Mouse (Mus musculus): ENCODE results near the gene Gatad2a. TPM values are rescaled to one million over a fixed set of nuclear protein-coding genes. Genes with fewer than 3 reads are reported as not detected.

Gatad2a gene
- polyA plus RNA-seq (2014; fragmentation: Illumina TruSeq; extraction: RNeasy Lipid Tissue Mini Kit (QIAGEN cat#74804)), result 8.7 TPM

GRCm38 (mm10) chr8:69995776-69996588, at the start of gene Gatad2a:
TSS of gene Gatad2a (minus strand) at chr8:69996384.

GRCm38 (mm10) chr8:70042583-70043455, 46.6 kb upstream of the Gatad2a start, which contains the start of the genes Mau2 and Sugp1:
TSS of gene Mau2 (minus strand) at chr8:70042734.
TSS of gene Sugp1 (plus strand) at chr8:70042813.

GRCm38 (mm10) chr8:69902163-69903062, 93.8 kb downstream of the Gatad2a start, which contains the start of the genes Tssk6, Ndufa13 and Yjefn3:
TSS of gene Tssk6 (plus strand) at chr8:69902184.
TSS of gene Ndufa13 (minus strand) at chr8:69902558.
TSS of gene Yjefn3 (minus strand) at chr8:69902712.

GRCm38 (mm10) chr8:69887289-69888243, 108.6 kb downstream of the Gatad2a start, which contains the start of gene Cilp2:
TSS of gene Cilp2 (minus strand) at chr8:69887687.

Other genes with a start within 250 kb of the Gatad2a start
- 16.9 TPM for gene Zfp963, start 246.4 kb downstream of the Gatad2a start, polyA plus RNA-seq (2014; fragmentation: Illumina TruSeq; extraction: RNeasy Lipid Tissue Mini Kit (QIAGEN cat#74804))
- not detected for gene Gm20422, start 221.5 kb downstream of the Gatad2a start, polyA plus RNA-seq (2014; fragmentation: Illumina TruSeq; extraction: RNeasy Lipid Tissue Mini Kit (QIAGEN cat#74804))
- gene Atp13a1, start 205.2 kb downstream of the Gatad2a start, polyA plus RNA-seq (2014; fragmentation: Illumina TruSeq; extraction: RNeasy Lipid Tissue Mini Kit (QIAGEN cat#74804)), result 1.3 TPM
- 70.2 TPM for gene Zfp866, start 205.2 kb downstream of the Gatad2a start, polyA plus RNA-seq (2014; fragmentation: Illumina TruSeq; extraction: RNeasy Lipid Tissue Mini Kit (QIAGEN cat#74804))
- gene Gmip, start 187.7 kb downstream of the Gatad2a start, polyA plus RNA-seq (2014; fragmentation: Illumina TruSeq; extraction: RNeasy Lipid Tissue Mini Kit (QIAGEN cat#74804)), result 1.9 TPM
- gene Lpar2, start 174.0 kb downstream of the Gatad2a start, polyA plus RNA-seq (2014; fragmentation: Illumina TruSeq; extraction: RNeasy Lipid Tissue Mini Kit (QIAGEN cat#74804)), result 2.7 TPM
- 0.91 TPM for gene Pbx4, start 163.9 kb downstream of the Gatad2a start, polyA plus RNA-seq (2014; fragmentation: Illumina TruSeq; extraction: RNeasy Lipid Tissue Mini Kit (QIAGEN cat#74804))
- gene Cilp2, start 108.7 kb downstream of the Gatad2a start, polyA plus RNA-seq (2014; fragmentation: Illumina TruSeq; extraction: RNeasy Lipid Tissue Mini Kit (QIAGEN cat#74804)), result not detected
- gene Tssk6, start 94.2 kb downstream of the Gatad2a start, polyA plus RNA-seq (2014; fragmentation: Illumina TruSeq; extraction: RNeasy Lipid Tissue Mini Kit (QIAGEN cat#74804)), result not detected
- not detected for gene Ndufa13, start 93.8 kb downstream of the Gatad2a start, polyA plus RNA-seq (2014; fragmentation: Illumina TruSeq; extraction: RNeasy Lipid Tissue Mini Kit (QIAGEN cat#74804))
- gene Yjefn3, start 93.7 kb downstream of the Gatad2a start, polyA plus RNA-seq (2014; fragmentation: Illumina TruSeq; extraction: RNeasy Lipid Tissue Mini Kit (QIAGEN cat#74804)), result not detected
- 8.2 TPM for gene Mau2, start 46.4 kb upstream of the Gatad2a start, polyA plus RNA-seq (2014; fragmentation: Illumina TruSeq; extraction: RNeasy Lipid Tissue Mini Kit (QIAGEN cat#74804))
- 5.0 TPM for gene Sugp1, start 46.4 kb upstream of the Gatad2a start, polyA plus RNA-seq (2014; fragmentation: Illumina TruSeq; extraction: RNeasy Lipid Tissue Mini Kit (QIAGEN cat#74804))
- gene Tm6sf2, start 76.5 kb upstream of the Gatad2a start, polyA plus RNA-seq (2014; fragmentation: Illumina TruSeq; extraction: RNeasy Lipid Tissue Mini Kit (QIAGEN cat#74804)), result not detected
- not detected for gene Hapln4, start 87.1 kb upstream of the Gatad2a start, polyA plus RNA-seq (2014; fragmentation: Illumina TruSeq; extraction: RNeasy Lipid Tissue Mini Kit (QIAGEN cat#74804))
- not detected for gene Ncan, start 124.5 kb upstream of the Gatad2a start, polyA plus RNA-seq (2014; fragmentation: Illumina TruSeq; extraction: RNeasy Lipid Tissue Mini Kit (QIAGEN cat#74804))
- 1.3 TPM for gene Nr2c2ap, start 134.9 kb upstream of the Gatad2a start, polyA plus RNA-seq (2014; fragmentation: Illumina TruSeq; extraction: RNeasy Lipid Tissue Mini Kit (QIAGEN cat#74804))
- 0.68 TPM for gene Rfxank, start 142.8 kb upstream of the Gatad2a start, polyA plus RNA-seq (2014; fragmentation: Illumina TruSeq; extraction: RNeasy Lipid Tissue Mini Kit (QIAGEN cat#74804))
- gene Borcs8, start 143.1 kb upstream of the Gatad2a start, polyA plus RNA-seq (2014; fragmentation: Illumina TruSeq; extraction: RNeasy Lipid Tissue Mini Kit (QIAGEN cat#74804)), result 12.3 TPM
- not detected for gene Mef2b, start 143.3 kb upstream of the Gatad2a start, polyA plus RNA-seq (2014; fragmentation: Illumina TruSeq; extraction: RNeasy Lipid Tissue Mini Kit (QIAGEN cat#74804))
- 5.1 TPM for gene Tmem161a, start 176.0 kb upstream of the Gatad2a start, polyA plus RNA-seq (2014; fragmentation: Illumina TruSeq; extraction: RNeasy Lipid Tissue Mini Kit (QIAGEN cat#74804))
- gene Slc25a42, start 215.9 kb upstream of the Gatad2a start, polyA plus RNA-seq (2014; fragmentation: Illumina TruSeq; extraction: RNeasy Lipid Tissue Mini Kit (QIAGEN cat#74804)), result 1.5 TPM
- gene Sugp2, start 237.8 kb upstream of the Gatad2a start, polyA plus RNA-seq (2014; fragmentation: Illumina TruSeq; extraction: RNeasy Lipid Tissue Mini Kit (QIAGEN cat#74804)), result 2.8 TPM
- gene Armc6, start 238.1 kb upstream of the Gatad2a start, polyA plus RNA-seq (2014; fragmentation: Illumina TruSeq; extraction: RNeasy Lipid Tissue Mini Kit (QIAGEN cat#74804)), result 0.48 TPM